Mouse (Mus musculus): ENCODE results near the gene Syce1l.

DNA sequence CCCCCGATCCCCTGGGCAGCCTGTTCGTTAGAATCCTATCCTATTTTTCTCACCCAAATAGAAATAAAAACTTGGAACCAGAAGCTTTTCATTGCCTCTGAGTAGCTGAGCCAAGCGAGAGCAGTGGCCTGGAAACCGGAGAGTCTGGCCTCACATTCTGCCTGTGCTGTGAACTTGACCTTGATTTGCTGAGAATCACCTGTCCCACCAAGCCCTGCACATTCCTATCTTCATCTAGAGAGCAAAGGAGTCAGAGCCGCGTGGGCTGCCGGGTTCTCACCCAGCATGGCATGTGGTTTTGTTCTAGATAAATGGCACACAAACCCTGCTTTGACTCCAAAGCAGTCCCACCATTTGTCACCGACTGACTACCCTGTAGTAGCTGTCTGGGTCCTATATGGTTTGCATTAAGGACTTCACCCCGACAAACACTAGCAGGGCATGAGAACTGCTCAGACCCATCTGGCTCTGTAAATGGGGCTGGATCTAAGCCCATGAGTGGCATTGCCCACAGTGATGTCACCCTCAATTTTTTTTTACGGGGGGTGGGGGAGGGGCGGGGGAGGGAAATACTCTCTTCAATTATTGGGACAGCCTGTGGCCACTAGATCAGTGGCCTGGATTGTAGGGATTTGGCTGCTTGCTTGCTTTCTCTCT is 29.7 kb downstream of the Syce1l start:
- TF ChIP-seq POU5F1 (IDR thresholded peaks at IDR 0.05; ENCODE audit: borderline replicate concordance, low read length): no peak
- TF ChIP-seq CTCF (conservative IDR thresholded peaks at IDR 0.05; ENCODE audit: low read length): no peak

Measured in E14TG2a.4 (cell line).